Mouse (Mus musculus) lung, embryonic 16.5 days (tissue): Measurements from ENCODE around the gene Ovca2. TPM values are rescaled to one million over a fixed set of nuclear protein-coding genes. Genes with fewer than 3 reads are reported as not detected.

Experiments used
- ATAC-seq: fragments of 200-750 bp; cut with Nextera tagmentation; 2 replicates; pipeline ENCODE4 v1.8.0; 2017; ENCODE audit warnings: low read depth, mild to moderate bottlenecking, moderate library complexity
- H3K27ac ChIP-seq: fragments of 300-500 bp; sonication (generic); 2 replicates; pipeline ENCODE4 v1.5.1; 2014; ENCODE audit warnings: mild to moderate bottlenecking, control low read depth, low read length
- H3K27me3 ChIP-seq: fragments of 300-500 bp; sonication (generic); 2 replicates; pipeline ENCODE4 v1.6.1; 2014; ENCODE audit warnings: low read depth, low read length, mixed read lengths; ENCODE audit not compliant: control insufficient read depth, insufficient read depth
- H3K36me3 ChIP-seq: fragments of 300-500 bp; sonication (generic); 2 replicates; pipeline ENCODE4 v1.6.1; 2014; ENCODE audit warnings: low read length; ENCODE audit not compliant: control insufficient read depth, insufficient read depth
- H3K4me1 ChIP-seq: fragments of 300-500 bp; sonication (generic); replicated peaks from 2 replicates; pipeline ENCODE4 v1.6.1; 2014; ENCODE audit warnings: low read length, mixed read lengths; ENCODE audit not compliant: control insufficient read depth, insufficient read depth
- H3K4me2 ChIP-seq: fragments of 300-500 bp; sonication (generic); 2 replicates; pipeline ENCODE4 v1.6.1; 2014; ENCODE audit warnings: low read depth, low read length, control low read depth
- H3K4me3 ChIP-seq: fragments of 300-500 bp; sonication (generic); 2 replicates; pipeline ENCODE4 v1.5.1; 2014; ENCODE audit warnings: mild to moderate bottlenecking, low read length, control low read depth
- H3K9ac ChIP-seq: fragments of 300-500 bp; sonication (generic); 2 replicates; pipeline ENCODE4 v1.6.1; 2014; ENCODE audit warnings: low read length, control low read depth
- H3K9me3 ChIP-seq: fragments of 300-500 bp; sonication (generic); 2 replicates; pipeline ENCODE4 v1.6.1; 2016; ENCODE audit warnings: low read length; ENCODE audit not compliant: control insufficient read depth
- WGBS: fragments of 180-500 bp; shearing (Covaris S2); extraction: QIAGEN DNeasy Blood & Tissue Kit; methylation state at CpG from one replicate; pipeline ENCODE4 v1.1.7; 2014; 5-methylcytosine and 5-hydroxymethylcytosine counted together
- polyA plus RNA-seq: library from polyadenylated mRNA; unstranded; fragments of >200 nt; fragmentation: Nextera tagmentation; extraction: Ambion mirVana; gene quantifications from 2 replicates; pipeline ENCODE4 v1.2.1, GENCODE M21; 2015

The Ovca2 gene
- polyA plus RNA-seq, 1 experiment from 2014 or later: 24.0 TPM

DNA sequence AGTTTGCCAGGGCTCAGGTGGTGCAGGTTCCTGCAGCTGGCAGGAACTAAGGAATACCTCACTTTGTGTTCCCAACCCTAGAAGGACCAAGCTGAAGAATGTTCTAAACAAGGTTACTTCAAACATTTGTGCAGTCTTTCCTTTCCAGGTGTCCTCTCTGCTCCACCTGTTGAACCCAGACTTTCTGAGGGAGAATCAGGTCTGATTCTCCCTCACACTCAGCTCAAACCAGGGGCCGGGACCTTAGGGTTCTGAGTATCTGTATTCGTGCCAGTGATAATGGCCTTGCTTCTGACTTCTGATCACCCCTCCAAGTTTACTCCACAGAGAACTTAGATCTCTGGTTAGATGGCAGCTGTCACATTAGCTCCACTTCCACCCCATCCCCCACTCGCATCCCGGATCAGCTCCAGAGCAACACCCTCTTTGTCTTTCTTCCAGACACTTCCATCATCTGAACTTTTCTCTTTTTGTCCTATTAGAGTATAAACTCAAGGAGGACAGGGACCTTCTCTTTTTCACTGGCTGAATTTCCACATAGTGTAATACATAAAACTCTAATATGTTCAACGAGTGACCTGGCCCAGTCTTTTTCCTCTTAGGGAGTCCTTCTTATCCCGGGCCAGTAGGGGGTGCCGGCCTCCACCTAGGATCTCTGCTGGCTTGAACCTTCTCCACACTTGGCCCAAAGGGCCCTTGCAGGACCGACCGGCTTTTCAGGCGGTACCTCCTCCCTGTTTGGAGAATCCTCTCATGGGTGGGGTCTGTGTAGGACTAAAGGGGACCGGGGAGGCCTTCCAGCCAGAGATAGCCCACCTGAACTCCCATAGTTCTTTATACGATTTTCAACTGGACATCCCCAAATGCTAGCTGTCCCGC is 13.9 kb upstream of the Ovca2 start:
- no peaks in the 10 kb centered on the region for H3K36me3 ChIP-seq
- WGBS: 23% methylated on average over 13 of the region's 13 CpGs
- peaks cover 32% of the 10 kb centered on the region for H3K4me1 ChIP-seq
- H3K9ac ChIP-seq: no peak overlapping the region; the same call in 1 of the 2 replicates
- no peaks in the 10 kb centered on the region for H3K9me3 ChIP-seq
- peak; percentile 70 for ATAC-seq
- H3K4me3 ChIP-seq: peak overlapping the region; percentile 59
- no peak overlapping the region for H3K27ac ChIP-seq
- H3K27me3 ChIP-seq: peaks cover 38% of the 10 kb centered on the region
- peak overlapping the region; percentile 93 for H3K4me2 ChIP-seq

- Histone ChIP-seq H3K9ac (no peak overlapping the region), H3K4me1 (peaks cover 32% of the 10 kb centered on the region), H3K27ac (no peak overlapping the region), H3K4me3 (no peak overlapping the region), H3K36me3 (no peaks in the 10 kb centered on the region), H3K4me2 (no peak overlapping the region), H3K9me3 (no peaks in the 10 kb centered on the region), H3K27me3 (peaks cover 38% of the 10 kb centered on the region)
- WGBS: 56% methylated on average over 6 of the region's 6 CpGs
- no peak for ATAC-seq
These were observed 13.2 kb upstream of the Ovca2 start for GRCm38 (mm10) chr11:75191841-75192240.

GRCm38 (mm10) chr11:75190905-75191441 is 12.3 kb upstream of the Ovca2 start, which contains the start of gene Dph1:
Gene Dph1, minus strand, starts transcription at chr11:75191241.
- Histone ChIP-seq H3K4me3 (peak within 1 kb of the TSS; percentile 93), H3K9ac (peak within 1 kb of the TSS; percentile 78), H3K9me3 (no peaks in the 10 kb centered on the region), H3K27me3 (peaks cover 30% of the 10 kb centered on the region), H3K4me1 (peaks cover 32% of the 10 kb centered on the region), H3K4me2 (peak within 1 kb of the TSS; percentile 92), H3K27ac (peak within 1 kb of the TSS; percentile 17; the same call in 1 of the 2 replicates), H3K36me3 (no peaks in the 10 kb centered on the region)
- 54% methylated on average over 5 of the region's 5 CpGs for WGBS
- no peak for ATAC-seq

- H3K36me3 ChIP-seq: no peaks in the 10 kb centered on the region
- WGBS: under 1% methylated on average over 24 of the region's 24 CpGs
- H3K9ac ChIP-seq: peak overlapping the region; percentile 78
- peak overlapping the region; percentile 93 for H3K4me3 ChIP-seq
- H3K4me2 ChIP-seq: peak overlapping the region; percentile 92
- peaks cover 32% of the 10 kb centered on the region for H3K4me1 ChIP-seq
- ATAC-seq: peak; percentile 83
- peak overlapping the region; percentile 17; the same call in 1 of the 2 replicates for H3K27ac ChIP-seq
- H3K27me3 ChIP-seq: peaks cover 25% of the 10 kb centered on the region
- no peaks in the 10 kb centered on the region for H3K9me3 ChIP-seq
These were observed 11.7 kb upstream of the Ovca2 start for GRCm38 (mm10) chr11:75190371-75190724.

- ATAC-seq: peak; percentile 12; the same call in 1 of the 2 replicates
- H3K4me1 ChIP-seq: peaks cover 28% of the 10 kb centered on the region
These were observed 11.2 kb upstream of the Ovca2 start for GRCm38 (mm10) chr11:75189713-75190370.

GRCm38 (mm10) chr11:75184986-75185385 is 6.4 kb upstream of the Ovca2 start:
- Histone ChIP-seq H3K36me3 (0 out of 2 replicates have a peak, but pooled peaks cover 3% of the 10 kb centered on the region), H3K4me1 (peaks cover 8% of the 10 kb centered on the region), H3K4me3 (no peak overlapping the region), H3K9me3 (no peaks in the 10 kb centered on the region), H3K27me3 (no peaks in the 10 kb centered on the region), H3K4me2 (no peak overlapping the region), H3K27ac (no peak overlapping the region), H3K9ac (no peak overlapping the region)
- ATAC-seq: no peak
- 70% methylated on average over 2 of the region's 2 CpGs for WGBS

More at GRCm38 (mm10) chr11:75189713-75190370, 11.2 kb upstream of the Ovca2 start:
- Histone ChIP-seq H3K9me3 (no peaks in the 10 kb centered on the region), H3K4me2 (peak overlapping the region; percentile 92), H3K36me3 (no peaks in the 10 kb centered on the region), H3K9ac (peak overlapping the region; percentile 78), H3K4me3 (peak overlapping the region; percentile 93), H3K27ac (peak overlapping the region; percentile 17; the same call in 1 of the 2 replicates), H3K27me3 (peaks cover 20% of the 10 kb centered on the region)
- under 1% methylated on average over 22 of the region's 22 CpGs for WGBS

DNA sequence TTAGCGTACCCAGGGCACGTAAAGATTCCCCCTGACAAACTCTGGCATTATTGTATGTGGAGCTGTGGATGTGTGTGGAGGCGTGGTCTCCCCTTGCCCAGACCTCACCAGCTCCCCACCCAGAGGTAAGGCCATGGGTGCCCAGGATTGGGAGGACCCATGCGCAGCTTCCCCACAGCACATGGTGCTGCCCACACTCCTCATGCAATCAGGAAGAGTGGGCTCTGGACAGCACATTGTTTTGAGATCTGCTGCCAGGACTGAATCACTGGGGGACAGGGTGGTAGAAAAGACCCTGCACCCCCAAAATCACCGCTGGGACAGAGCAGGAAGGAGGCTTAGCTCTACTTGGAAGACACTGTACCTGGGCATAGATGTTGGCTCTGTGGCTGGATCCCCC is 5.9 kb upstream of the Ovca2 start:
- no peak for ATAC-seq
- H3K36me3 ChIP-seq: 0 out of 2 replicates have a peak, but pooled peaks cover 3% of the 10 kb centered on the region
- 95% methylated on average over 5 of the region's 5 CpGs for WGBS

DNA sequence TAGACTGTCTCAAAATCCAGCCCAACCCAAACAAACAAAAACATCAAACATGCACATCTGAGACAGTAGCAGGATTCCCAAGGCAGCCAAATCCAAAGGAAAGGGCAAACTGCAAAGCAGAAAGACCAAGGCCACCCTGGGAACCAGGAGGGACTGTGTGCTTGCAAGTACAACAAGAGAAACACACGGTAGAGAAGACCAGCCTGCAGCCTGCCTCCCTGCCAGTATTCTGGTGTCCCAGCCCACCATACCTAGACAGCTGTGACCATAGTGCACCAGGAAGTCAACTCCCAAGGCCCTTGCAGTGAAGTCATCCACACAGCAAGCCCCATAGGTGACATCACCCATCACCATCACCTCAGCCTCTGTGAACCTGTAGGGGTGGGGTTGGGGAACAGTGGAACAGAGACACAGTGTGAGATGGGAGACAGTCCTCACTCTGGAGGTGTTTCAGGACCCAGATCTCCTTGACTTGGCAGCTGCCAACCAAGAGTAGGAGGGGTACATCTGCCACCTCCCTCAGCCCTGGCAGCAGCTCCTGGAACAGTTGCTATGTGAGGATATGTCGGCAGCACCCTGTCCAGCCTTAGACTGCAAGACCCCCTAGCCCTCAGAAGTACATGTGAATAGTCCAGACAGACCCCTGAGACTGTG is 5.4 kb upstream of the Ovca2 start:
- H3K9me3 ChIP-seq: no peaks in the 10 kb centered on the region
- no peak overlapping the region for H3K27ac ChIP-seq
- peaks cover 6% of the 10 kb centered on the region for H3K4me1 ChIP-seq
- H3K9ac ChIP-seq: no peak overlapping the region
- no peak for ATAC-seq
- H3K27me3 ChIP-seq: no peaks in the 10 kb centered on the region
- H3K4me3 ChIP-seq: no peak overlapping the region
- 71% methylated on average over 2 of the region's 2 CpGs for WGBS
- no peak overlapping the region for H3K4me2 ChIP-seq
- 0 out of 2 replicates have a peak, but pooled peaks cover 3% of the 10 kb centered on the region for H3K36me3 ChIP-seq

More for the DNA sequence above, 5.9 kb upstream of the Ovca2 start:
- no peak overlapping the region for H3K4me2 ChIP-seq
- H3K4me3 ChIP-seq: no peak overlapping the region
- no peak overlapping the region for H3K27ac ChIP-seq
- H3K4me1 ChIP-seq: peaks cover 8% of the 10 kb centered on the region
- no peaks in the 10 kb centered on the region for H3K27me3 ChIP-seq
- H3K9me3 ChIP-seq: no peaks in the 10 kb centered on the region
- no peak overlapping the region for H3K9ac ChIP-seq
